Mouse (Mus musculus) skeletal muscle tissue, adult 2 months (tissue): ENCODE measurements at regions not wholly inside any gene's neighbourhood (a gene's known extent, or its start where the extent isn't known, plus 50 kb on each side); places are given as distances from the start of the nearest gene placed in this dataset.
A peak's percentile ranks its signal among the peaks of the same experiment; 100 is the strongest.
"Not testable (repeated sequence)": the region's sequence is repeated elsewhere in the genome, so short reads cannot be mapped to it uniquely, and the experiment has no call there.

ENCODE experiments used
- DNase-seq: peaks from one replicate; pipeline ENCODE4 v3.0.0-alpha.2; 2012; ENCODE audit warnings: low read depth, low spot score

DNA sequence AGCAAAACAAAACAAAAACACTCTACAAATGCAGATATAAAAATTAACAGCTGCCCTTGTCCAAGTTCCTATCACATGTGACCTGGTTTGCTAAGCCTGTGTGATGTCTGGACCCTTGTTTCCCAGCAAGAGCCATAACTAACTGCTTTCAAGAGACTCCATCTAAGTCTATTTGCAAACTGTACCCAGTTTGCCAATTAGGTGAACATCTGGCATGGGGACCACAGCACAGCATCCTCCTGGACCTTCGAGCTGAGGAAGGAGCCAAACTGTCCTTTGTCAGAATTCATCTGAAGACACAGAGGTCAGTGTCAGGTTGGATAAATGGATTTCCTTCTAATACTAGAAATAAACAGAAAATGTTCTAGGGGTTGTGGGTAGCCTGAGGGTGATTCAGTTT is 924.3 kb downstream of the Poteg start:
- DNase-seq: no peak

DNA sequence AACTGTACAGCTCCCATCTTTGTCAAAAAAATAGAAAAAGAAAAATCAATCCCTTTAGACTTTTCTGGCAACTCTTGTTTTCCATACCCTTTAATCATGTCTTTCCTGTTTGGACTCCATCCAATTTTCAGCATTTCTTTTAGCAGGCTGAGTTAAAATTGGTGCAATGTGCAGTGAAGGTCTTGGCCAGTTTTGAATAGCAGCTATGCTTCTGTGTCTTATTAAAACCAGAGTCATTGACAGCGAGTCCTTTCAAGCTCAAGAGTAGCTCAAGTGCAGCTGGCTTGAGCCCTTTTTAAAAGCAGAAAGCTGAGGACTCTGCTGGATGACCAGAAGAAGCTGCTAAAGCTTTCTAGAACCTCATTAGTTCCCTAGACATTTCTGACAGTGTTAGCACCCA is 952.7 kb downstream of the Poteg start:
- DNase-seq: no peak

DNA sequence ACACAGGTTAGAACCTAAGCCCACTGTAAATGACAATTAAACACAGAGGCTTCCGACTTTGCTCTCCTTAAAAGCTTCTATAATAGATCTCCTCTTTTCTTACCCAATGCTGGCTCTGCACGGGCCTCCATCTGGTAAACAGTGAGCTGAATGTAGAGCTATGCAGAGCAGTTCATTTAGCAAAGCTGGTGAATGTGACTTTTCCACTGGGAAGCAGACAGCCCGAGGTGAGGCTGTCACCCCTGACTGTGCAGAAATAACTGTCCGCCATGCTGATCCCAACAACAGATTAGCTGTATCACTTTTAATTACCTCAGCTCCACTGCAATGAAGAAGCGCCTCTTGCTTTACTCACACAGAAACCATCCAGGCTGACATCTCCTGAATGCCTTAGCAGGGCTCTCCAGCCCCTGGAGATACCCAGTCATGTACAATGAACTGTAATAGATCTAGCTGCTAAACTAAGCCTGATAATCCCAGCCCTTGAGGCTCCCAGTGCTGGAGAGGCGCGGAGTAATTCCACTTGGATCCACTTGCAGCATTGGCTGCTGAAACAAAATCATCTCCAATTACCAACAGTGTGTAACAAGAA is 980.2 kb downstream of the Poteg start:
- DNase-seq: no peak

DNA sequence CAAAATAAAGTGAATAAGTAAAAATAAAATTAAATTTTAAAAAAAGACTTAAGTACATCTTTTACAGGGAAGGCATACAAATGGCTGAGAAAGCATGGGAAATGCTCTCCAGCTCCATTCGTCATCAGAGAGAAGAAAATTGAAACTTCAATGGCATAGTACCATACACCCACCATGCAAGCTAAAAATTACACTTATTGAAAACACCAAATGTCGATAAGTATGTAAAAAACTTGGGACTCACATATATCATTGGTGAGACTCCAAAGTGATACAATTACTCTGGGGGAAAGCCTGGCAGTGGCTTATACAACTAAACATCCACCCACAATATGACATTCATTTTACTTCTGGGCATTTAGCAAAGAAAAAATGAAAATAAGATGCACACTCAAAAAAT is 1025.7 kb downstream of the Poteg start:
- DNase-seq: no peak

DNA sequence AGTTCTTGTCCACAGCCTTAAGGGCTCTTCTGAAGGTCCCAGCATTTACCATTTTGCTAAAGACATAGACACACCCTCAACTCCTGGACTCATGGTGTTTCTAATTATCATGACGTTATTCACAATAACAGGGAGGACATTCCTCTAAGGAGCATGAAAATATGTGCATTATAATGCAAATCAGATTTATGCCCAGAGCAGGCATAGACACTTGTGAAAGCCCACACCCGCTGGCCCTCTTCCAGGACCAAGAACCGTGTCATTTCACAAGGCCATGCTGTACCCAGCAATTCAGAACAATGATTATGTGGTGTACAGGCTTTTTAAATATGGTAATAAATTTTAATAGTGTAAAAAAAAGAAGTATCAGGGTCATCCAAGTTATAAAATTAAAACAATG is 1040.4 kb downstream of the Poteg start:
- DNase-seq: no peak

DNA sequence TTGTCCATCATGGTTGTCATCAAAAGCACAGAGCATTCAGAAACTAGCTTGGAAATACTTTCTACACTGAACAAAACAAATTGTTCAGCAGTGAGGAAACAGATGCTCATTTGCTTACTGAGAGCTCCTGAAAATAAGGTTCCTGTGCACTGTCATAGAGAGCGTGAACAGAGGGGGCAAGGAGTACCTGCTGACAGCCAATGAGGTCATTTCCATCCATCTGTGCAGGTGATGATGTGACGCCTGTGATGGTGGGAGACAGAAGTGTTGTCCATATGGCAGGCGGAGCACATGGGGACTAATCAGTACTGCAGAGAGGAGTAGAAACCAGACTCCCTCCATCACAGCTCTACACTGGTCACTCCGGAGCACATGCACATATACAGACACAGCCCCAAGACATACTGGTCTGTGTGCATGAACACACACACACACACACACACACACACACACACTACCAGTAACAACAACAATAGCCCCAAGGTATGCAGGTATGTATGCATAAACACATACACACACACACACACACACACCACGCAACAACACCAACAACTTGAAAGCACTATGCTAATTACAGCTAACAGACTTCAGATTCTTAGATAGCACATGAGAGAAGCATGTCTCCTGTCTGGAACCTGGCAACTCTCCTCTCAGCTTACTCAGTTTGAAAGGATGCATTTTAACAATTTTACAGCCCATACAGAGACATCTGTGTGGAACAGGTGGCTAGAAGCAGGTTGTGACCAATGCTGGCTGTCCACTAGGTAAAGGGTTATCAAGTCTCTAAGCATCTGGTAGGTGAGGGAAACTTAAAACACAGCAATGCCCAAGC is 1056.2 kb downstream of the Poteg start:
- no peak for DNase-seq

DNA sequence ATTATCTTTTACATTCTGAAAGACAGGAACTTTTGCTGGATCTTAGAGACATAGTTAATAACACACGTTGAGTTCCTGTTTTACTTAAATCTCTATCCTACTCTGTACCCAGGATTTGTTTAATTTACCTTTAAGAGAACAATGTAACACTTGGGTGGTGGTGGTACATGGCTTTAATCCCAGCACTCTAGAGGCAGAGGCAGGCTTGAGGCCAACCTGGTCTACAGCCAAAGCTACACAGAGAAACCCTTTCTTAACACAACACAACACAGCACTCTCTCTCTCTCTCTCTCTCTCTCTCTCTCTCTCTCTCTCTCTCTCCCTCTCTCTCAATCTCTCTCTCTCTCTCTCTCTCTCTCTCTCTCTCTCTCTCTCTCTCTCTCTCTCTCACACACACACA is 1076.0 kb downstream of the Poteg start:
- not testable (repeated sequence) for DNase-seq

DNA sequence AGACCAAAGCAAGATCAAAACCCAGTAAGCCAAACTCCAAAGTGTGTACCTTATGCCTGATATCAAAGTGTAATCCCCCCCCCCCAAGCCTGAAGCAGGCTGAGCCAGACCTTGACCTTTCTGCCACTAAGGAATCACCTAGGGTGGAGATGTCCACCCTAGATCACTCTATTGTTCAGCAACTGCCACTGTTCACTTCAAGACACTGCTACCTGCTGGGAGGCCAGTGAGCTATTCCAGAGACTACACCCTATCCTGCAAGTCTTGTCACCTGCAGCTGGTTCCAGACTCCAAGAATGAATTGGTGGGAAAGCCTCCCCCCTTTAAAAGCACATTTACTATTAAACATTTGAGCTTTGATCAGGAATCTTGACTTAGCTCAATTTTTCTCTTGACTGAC is 1099.8 kb downstream of the Poteg start:
- no peak for DNase-seq

DNA sequence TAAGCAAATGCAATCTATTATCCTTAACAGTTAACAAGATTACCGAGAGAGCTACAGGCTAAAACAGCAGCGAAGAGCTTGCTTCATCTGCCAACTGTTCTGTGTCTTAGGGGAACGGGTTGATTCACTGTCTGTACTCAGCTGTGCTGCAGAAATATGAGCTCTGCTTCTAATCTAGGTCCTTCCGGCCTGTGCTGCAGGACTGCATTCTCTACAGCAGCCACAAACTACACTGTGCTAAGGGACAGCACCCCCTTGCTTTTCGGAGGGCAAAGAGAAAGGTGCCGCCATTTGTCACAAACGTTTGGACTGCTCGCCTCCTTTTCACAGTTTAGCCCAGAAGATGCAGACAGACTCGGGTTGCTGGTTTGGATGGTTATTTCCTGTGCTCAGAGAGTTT is 1112.4 kb downstream of the Poteg start:
- DNase-seq: peak; percentile 5

DNA sequence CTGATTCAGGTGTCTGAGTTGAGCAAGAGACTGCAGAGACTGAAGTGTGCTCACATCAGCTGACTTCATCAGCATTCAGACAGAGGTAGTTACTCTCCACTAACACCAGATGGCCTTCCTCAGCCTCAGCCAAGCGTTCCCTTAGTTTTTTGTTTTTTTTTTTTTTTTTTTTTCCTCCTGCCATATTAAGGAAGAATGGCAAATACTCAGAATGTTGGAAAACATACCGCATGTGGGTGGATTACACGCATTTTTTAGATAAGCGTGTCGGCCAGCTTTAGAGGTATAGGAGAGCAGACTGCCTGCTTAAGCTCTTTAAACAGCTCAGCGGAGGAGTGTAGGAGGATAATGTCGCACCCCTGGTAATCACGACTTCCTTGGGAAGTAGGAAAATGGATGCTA is 1131.8 kb downstream of the Poteg start:
- DNase-seq: no peak

DNA sequence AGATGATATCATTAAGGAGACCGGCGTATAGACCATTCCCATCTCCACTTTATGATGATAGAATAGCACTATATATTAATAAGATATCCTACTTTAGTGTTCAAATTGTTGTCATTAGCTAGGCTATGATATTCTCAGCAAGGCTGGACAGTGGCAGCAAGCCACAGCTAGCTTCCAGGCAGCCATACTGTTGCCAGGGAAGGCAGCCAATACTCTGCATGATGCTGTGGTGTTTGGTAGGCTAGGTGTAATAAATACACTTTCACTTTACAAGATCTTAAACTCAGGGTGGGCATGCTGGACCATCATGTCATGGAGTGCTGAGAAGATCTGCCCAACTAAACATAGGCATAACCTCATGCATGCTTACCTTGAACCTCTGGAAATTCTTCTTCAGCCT is 1133.4 kb downstream of the Poteg start:
- DNase-seq: no peak

DNA sequence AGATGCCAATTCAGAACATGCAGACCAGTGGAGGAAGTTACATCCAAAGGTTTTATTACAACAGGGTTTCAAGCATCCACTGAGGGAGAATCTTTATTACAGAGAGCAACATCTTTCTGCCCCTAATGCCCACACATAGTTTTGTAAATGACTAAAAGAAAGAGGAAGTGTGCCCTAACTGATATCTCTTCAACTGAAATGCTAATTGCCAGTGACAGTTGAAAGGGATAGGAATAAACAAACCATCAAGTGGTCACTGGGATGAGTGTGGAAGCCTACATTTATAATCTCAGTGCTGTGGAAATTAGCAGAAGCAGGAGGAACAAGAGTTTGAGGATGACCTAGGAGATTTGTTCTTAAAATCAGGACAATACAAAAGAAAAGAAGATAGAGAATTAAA is 1142.5 kb downstream of the Poteg start:
- DNase-seq: no peak

DNA sequence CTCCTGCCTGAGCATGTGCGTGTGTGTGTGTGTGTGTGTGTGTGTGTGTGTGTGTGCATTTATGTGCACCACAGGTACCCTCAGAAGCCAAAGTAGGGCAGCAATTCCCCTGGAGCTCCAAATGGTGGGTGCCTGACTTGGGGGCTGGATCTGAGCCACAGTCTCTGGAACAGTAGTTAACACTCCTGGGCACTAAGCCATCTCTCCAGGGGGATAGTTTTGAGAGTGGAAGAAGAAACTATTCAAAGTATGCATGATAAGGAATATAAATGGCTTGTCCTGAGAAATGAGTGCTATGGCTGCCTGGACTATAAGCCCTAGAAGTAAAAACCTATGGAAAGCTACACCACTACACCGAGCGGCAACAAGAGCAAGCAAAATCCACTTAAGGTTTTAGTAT is 1145.8 kb downstream of the Poteg start:
- DNase-seq: no peak

DNA sequence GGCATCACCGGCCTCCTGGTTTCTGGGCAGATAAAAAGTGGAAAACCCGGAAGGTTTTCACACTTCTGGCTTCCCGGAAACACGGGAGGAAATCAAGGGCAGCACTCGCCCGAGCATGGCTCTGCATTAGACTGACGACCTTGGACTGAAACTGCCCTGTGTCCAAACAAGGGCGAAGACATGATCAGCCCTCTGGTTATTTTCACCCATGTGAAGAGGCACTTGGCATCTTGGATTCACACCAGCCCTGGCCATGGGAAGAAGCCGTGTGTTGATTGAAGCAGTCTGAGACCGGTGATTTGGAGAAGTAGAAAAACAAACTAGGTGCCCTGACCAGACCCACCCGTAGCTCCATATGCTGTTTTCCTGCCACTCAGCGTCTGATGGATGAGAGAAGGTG is 1146.7 kb downstream of the Poteg start:
- DNase-seq: no peak

DNA sequence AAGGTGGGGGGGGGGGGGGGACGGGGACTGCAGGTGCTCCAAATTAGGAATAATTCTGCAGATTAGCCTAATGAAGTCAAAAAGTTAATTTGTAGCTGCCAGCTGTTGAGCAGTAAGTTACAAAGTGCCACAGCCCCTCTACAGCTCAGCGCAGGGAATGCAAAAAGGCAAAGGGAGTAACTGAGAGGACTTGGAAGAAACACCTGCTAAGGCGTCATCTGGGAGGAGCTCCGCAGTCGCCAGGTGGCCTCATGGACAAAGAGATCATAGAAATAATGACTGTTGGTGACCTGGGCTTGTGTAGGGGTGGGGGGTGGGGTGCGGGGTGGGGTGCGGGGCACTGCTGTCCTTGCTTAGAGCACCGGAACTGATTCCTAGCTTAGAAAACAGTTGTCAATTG is 1147.1 kb downstream of the Poteg start:
- DNase-seq: no peak

DNA sequence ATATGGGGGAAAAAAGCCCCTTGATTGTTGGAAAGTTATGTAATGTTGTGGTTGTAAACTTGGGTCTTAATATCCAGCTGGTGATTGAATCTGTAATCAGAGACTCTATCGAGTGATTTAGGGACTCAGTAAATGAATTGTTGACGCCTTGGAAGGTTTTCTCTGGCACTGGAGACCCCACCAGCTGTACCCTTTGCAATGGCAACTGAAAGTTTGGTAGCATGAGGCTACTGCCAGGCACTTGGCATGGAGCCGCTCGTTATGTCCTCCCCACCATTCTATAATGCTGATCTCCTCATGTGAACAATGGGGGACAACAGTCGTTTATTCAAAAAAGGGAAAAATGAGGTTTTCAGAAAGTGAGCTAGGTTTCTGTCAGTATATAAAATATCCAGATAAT is 1148.4 kb downstream of the Poteg start:
- DNase-seq: no peak
